Mouse (Mus musculus) kidney, adult 18-20 months (tissue): ENCODE data around the gene Chst10.
A peak's percentile ranks its signal among the peaks of the same experiment; 100 is the strongest.

Source experiments
- DNase-seq: peaks from one replicate; pipeline ENCODE4 v3.0.0; 2021

The Chst10 gene

DNA sequence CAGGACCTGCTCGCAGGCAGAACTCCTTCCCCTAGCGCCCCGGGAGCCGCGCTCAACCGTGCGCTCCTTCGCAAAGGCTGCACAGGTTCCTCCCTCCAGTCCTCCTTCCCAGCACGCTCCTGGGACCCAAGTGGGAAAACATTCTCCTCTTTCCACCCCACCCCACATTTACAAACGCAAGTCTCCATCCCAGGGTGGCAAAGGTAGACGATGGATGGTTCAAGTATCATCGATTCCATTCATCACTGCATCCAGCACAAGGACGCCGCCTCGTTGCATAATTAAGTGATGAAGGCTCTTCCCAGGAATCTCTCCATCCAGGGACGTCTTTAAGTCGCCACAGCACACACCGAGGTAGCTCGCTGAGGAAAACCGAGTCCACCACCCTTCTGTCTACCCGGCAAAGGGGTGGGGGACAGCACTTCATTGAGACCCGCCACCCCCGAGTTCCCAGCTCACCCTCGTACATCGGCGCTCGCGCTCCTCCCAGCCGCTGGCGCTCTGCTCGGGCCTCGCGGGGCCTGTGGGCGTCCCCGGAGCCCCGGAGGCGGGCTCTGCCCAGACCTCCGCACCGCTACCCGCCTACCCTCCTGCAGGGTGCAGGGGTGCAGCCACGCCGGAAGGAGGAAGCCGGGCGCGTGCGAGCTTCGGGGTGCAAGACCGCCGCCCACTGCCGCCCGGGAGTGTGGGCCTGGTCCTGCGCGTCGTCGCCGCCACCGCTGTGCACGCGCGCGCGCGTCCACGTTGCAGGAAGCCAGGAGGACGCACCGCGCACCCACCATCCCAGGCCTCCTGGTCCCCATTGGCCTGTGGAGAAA is at the start of gene Chst10:
TSS of gene Chst10 (minus strand) at position 731 of the 818 bp plus-strand sequence.
- peak; percentile 13 for DNase-seq

- DNase-seq = no peak
These were observed 41.6 kb upstream of the Chst10 start for GRCm38 (mm10) chr1:38939608-38940007.

DNA sequence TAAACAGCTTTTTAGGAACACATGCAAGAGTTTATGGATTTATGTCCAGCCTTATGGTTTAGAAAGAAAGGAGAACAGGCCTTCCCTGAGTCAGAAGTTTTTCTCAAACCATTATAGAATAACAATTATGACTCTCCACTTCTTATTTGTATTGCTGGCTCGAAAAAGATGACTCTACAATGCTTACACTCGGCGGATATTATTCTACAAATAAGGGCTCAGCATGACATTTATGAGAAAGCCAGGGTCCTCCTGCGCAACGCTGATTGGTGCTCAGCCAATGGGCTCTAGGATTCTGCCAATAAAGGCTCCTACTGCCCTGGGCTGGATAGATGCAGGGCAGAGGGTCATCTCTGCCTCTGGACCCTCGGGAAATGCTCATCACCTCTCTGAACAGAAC is 40.9 kb upstream of the Chst10 start, which contains the start of gene Nms:
TSS of gene Nms (plus strand) at position 301 of the 400 bp plus-strand sequence.
- no peak for DNase-seq

- peak; percentile 17 for DNase-seq
These were observed 38.8 kb upstream of the Chst10 start for GRCm38 (mm10) chr1:38936780-38937179.

- no peak for DNase-seq
These were observed 36.7 kb upstream of the Chst10 start for GRCm38 (mm10) chr1:38934668-38935067.

DNA sequence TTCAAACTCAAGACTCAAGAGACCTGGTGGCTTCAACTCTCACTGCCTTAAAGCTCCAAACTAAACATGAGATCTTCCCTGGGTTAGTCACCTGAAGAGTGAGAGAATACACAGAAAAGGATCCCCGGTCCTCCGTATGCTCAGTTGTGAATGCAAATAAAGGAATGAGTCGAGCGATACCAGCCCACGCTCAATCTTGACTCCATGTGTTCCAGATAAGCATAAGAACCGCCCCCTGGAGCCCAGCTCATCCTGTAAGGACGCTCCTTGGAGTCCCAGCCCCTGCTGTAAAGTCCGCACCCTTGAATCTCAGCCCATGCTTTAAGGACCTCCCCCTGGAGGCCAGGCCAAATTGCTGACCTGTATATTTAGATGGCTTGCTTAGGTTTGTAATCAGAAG is 32.8 kb upstream of the Chst10 start:
- DNase-seq = no peak

DNA sequence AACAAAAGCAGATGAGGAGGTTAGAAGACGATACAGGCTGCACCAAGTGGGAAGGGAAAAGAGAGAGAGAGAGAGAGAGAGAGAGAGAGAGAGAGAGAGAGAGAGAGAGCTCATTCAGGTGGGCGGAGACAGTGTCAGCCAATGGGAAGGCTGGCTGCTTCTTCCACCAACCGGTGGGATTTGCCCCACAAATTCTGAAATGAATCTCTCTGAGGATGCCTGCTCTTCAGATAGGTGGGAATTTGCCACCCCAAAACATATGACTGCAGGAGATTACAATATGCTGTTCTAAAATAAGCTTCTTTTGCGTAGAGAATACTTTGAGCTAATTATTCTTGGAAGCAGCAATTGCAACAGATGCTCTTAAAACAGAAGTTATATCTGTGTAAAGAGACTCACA is 31.5 kb upstream of the Chst10 start:
- DNase-seq = no peak

- DNase-seq = no peak
These were observed 31.0 kb upstream of the Chst10 start for GRCm38 (mm10) chr1:38928996-38929395.

DNA sequence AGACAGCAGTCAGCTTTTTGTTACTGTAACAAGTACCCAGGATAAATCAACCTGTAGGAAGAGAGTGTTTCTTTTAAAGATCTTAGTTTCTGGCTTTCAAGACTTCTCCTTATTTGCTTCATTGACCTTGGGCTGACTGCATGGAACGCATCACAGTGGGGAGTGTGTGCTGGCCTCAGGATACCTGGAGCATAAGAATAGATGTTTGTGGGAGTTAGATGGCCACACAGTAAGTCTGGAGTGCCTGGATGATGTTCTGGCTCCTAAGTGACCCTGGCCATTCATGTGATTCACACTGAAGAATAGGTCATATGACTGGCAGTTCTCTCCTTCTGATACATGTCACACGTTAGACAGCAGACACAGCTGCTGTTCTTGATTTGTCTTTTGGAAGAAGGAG is 6.0 kb upstream of the Chst10 start:
- no peak for DNase-seq

DNA sequence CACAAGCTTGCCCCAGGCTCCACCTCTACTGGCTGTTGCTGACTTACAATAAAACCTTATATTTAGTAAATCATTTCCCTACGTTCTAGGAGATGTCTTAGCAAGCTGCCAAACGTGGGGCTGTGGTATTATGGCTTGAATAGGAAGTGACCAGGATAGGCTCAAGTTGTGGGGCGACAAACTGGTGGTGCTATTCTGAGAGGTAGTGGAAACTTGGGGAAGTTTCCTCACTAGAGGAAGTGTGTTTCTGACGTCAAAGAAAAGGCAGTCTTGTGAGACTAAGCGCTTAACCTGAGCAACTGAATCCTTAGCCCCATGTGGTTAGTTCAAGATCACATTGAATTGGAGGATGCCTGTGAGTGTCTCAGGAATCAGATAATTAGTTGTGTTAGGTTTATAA is 4.6 kb upstream of the Chst10 start:
- no peak for DNase-seq

DNA sequence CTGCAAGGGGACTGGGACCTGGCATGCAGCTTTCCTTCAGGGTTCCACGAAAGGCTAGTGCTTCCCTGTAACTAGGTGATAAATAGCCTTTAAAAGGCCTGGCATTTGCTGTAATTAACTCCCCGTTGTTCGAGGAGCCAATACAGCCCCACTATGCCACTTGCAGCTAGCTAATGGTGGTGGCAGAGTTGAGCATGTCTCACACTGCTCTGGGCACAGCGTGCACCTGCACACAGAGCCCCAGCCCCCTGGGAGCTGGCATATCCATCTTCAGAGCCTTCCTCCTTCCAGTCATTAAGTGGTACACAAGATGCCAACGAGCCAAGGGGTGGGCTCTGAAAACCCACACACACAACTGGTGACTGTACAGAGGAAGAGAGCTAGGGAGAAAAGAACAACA is 4.9 kb downstream of the Chst10 start:
- no peak for DNase-seq

GRCm38 (mm10) chr1:38891444-38891843 is 6.5 kb downstream of the Chst10 start:
- DNase-seq = no peak

GRCm38 (mm10) chr1:38888803-38889202 is 9.2 kb downstream of the Chst10 start:
- no peak for DNase-seq

DNA sequence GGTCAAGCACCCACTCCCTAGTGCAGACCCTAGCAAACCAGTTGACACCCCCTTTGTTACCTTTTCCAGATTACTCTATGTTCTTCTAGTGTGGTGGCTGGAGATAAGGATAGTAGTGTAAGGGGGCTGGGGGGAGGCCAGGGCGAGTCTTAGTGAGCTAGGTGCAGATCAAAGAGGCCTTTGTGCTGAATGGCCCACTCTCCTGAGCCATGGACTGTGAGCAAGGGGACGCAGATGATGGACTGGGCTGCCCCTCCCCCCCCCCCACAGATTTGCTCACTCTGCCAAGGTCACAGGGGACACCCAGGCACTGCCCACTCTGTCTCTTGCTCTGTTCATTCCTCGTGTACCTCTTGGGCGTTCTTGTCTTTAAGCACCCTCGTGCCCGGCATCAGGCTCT is 10.9 kb downstream of the Chst10 start:
- no peak for DNase-seq

GRCm38 (mm10) chr1:38886602-38887001 is 11.4 kb downstream of the Chst10 start:
- no peak for DNase-seq

DNA sequence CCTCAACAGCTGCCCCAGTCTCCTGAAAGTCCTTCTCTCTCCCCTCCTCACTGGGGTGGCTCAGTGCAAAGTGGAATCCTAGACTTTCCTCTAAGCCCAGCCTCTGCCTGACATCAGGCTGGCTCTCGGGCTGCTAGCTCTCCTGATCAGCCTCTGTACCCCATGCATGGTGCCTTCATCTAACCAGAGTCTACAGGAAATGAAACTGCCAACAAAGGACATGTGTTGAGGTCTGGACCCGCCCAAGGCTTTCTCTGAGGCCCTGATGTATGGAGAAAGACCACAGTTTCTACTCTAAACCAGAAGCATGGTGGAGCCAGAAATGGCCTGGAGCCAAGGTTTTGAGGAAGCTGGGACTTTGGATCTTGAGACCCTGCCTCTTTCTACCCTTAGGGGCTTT is 12.0 kb downstream of the Chst10 start:
- DNase-seq = no peak

- DNase-seq = no peak
These were observed 14.2 kb downstream of the Chst10 start for GRCm38 (mm10) chr1:38883766-38884165.

GRCm38 (mm10) chr1:38882746-38883145 is 15.2 kb downstream of the Chst10 start:
- DNase-seq = no peak

DNA sequence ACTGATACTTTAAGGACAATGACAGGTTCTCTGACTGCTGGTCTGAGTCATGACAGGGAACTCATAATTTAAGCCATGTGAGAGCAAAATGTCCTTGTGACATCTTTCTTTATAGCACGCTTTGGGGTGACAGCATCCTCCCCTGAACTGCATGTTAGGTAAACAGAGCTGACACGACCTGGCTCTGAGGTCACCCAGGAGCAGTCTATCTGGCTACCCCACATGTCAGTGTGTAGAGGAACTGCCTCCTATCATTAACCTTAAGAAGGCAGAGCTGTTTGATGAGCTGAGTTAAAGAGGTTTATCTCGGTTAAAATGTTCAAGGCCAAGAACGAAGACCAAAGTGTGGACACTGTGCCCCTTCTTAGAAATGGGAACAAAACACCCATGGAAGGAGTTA is 16.6 kb downstream of the Chst10 start:
- no peak for DNase-seq

DNA sequence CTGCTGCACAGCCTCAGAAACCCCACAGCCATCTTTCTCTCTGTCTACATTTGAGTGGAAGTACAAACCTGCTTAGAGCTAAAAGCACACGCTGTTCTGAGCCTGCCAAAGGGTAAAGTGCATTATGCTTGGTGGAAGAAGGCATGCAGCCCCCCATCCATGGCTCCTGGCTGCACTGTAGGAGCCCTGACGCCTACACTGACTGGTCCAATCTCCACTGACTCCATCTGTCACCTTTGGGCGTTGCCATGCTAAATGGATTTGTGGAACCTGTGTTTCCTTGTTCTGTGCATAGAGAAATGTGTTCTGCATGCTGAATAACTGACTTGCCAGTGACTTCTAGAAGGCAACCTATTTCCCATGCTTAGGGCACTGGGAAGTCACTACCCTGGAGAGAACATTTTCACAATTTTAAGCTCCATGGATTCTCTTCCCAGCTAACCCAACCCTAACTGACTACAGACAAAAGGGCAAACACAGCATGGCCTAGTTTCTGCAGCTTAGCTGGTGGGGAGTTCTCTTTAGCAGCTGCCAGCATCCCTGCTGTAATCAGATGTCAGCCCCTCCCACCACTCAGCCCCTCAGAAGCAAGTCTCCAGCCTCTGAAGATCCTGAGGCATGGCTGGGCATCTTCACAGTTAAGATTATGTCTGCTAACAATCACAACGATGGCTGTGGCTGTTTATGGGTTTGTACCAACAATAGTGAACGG is 21.1 kb downstream of the Chst10 start:
- no peak for DNase-seq

- no peak for DNase-seq
These were observed 24.1 kb downstream of the Chst10 start for GRCm38 (mm10) chr1:38873911-38874310.

DNA sequence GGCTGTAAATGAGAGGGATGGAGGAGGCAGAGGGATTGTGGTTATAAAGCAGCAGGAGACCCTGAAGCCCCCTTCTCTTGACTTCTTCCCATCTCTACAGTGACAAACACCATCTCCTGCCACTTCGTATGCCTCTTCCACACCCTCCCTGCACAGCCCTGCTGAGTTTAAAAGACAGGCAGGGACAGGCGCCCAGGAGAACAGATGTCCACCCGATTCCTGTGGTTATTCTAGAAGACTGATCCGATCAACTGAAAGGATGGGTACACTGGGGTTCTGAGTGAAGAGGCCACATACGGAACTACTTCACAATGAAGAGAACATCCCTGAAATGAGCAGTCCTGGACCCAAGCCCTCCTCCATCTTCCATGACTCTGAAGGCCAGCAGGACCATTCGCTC is 26.1 kb downstream of the Chst10 start:
- DNase-seq = no peak

DNA sequence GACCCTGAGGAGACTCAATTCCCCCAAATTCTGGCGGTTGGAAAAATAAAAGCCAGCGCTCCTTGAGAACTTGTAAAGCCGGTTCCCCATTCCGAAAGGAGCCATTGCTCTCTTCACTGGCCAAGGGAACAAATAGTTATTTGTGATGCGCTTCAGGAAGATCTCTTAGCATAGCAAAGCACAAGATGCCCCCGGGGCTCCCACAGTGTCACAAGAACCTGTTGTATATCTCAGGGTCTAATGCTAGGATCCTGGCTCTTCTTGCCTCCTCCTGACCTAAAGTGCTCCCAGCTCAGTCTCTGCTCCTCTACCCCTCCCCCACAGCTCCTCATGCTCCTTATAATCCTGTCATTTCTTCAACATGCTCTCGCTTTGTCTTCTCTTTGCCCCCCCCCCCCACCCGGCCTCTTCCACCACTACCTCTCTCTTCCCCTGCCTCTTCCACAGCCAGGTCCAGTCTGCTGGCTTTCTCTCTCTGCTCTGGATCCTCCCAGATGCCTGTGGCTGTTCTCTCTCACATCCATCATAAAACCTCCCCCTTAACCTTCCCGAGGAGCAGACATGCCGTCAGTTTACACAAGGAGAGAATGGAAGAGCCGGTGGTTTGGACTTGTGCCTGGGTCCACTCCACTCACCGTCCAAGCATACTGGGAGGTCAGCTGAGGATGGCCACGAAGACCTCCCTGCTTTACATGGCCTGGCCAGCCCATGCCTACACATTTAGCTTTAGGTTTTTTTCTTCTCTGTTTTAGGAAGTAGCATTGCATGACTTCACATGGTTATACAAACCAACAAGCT is 28.4 kb downstream of the Chst10 start:
- no peak for DNase-seq

- DNase-seq = no peak
These were observed 31.7 kb downstream of the Chst10 start for GRCm38 (mm10) chr1:38866242-38866641.
